Mouse (Mus musculus) cerebellum, adult 2 months (tissue): ENCODE results near the gene Akap10. TPM values are rescaled to one million over a fixed set of nuclear protein-coding genes. Genes with fewer than 3 reads are reported as not detected.
A peak's percentile ranks its signal among the peaks of the same experiment; 100 is the strongest.

Experiments used
- DNase-seq, 2 experiments: peaks; one replicate each; pipeline ENCODE4 v3.0.0; 2021
- H3K27ac ChIP-seq: fragments of 200-500 bp; 2 replicates; pipeline ENCODE4 v1.5.1; 2012; ENCODE audit warnings: low read length, control low read depth, inconsistent platforms; ENCODE audit not compliant: insufficient read depth
- H3K27me3 ChIP-seq: fragments of 200-500 bp; 2 replicates; pipeline ENCODE4 v1.6.1; 2012; ENCODE audit warnings: inconsistent platforms, mild to moderate bottlenecking, low read length, moderate library complexity; ENCODE audit not compliant: control insufficient read depth, insufficient read depth
- H3K4me1 ChIP-seq: fragments of 200-500 bp; 2 replicates; pipeline ENCODE4 v1.6.1; 2011; ENCODE audit warnings: low read length; ENCODE audit not compliant: control insufficient read depth, insufficient read depth
- H3K4me3 ChIP-seq: fragments of 200-500 bp; replicated peaks from 2 replicates; pipeline ENCODE3; 2011; ENCODE audit warnings: mild to moderate bottlenecking, low read depth, low read length, control low read depth; ENCODE audit not compliant: insufficient read depth
- CTCF ChIP-seq: fragments of 200-500 bp; IDR thresholded peaks from 2 replicates; pipeline ENCODE4 v1.5.1; 2011; ENCODE audit warnings: low read depth, mild to moderate bottlenecking, control low read depth, low read length, moderate library complexity, borderline replicate concordance; ENCODE audit not compliant: insufficient read depth
- POLR2A ChIP-seq: fragments of 200-500 bp; IDR thresholded peaks from 2 replicates; pipeline ENCODE4 v1.6.1; 2011; ENCODE audit warnings: low read length, control low read depth, borderline replicate concordance; ENCODE audit not compliant: insufficient read depth
- WGBS: fragments of 180-500 bp; shearing (Covaris S2); methylation state at CpG from one replicate; pipeline ENCODE4 v1.1.7; 2018; 5-methylcytosine and 5-hydroxymethylcytosine counted together
- polyA plus RNA-seq: library from polyadenylated mRNA; depleted of rRNA; stranded (reverse); fragments of >200 nt; gene quantifications from 2 replicates; pipeline ENCODE4 v1.2.3, GENCODE M21; 2012

The Akap10 gene
- polyA plus RNA-seq, 1 experiment = 17.1 TPM

- Histone ChIP-seq H3K4me1 (no peaks in the 10 kb centered on the region), H3K27ac (no peak overlapping the region), H3K4me3 (no peak overlapping the region), H3K27me3 (no peaks in the 10 kb centered on the region)
- 15% methylated on average over 10 of the region's 10 CpGs for WGBS
- no peak for TF ChIP-seq POLR2A
- peak; percentile 94 for TF ChIP-seq CTCF
- DNase-seq = peak; percentile 84 to 92
Measured at GRCm38 (mm10) chr11:61950632-61951031, 20.6 kb upstream of the Akap10 start.

GRCm38 (mm10) chr11:61949315-61949714, 19.3 kb upstream of the Akap10 start:
- Histone ChIP-seq H3K27ac (no peak overlapping the region), H3K4me1 (no peaks in the 10 kb centered on the region), H3K27me3 (no peaks in the 10 kb centered on the region), H3K4me3 (no peak overlapping the region)
- peak; percentile 65 to 75 for DNase-seq
- WGBS = under 1% methylated on average over 3 of the region's 3 CpGs
- TF ChIP-seq POLR2A (no peak), CTCF (peak; percentile 56; the same call in 1 of the 2 replicates)

DNA sequence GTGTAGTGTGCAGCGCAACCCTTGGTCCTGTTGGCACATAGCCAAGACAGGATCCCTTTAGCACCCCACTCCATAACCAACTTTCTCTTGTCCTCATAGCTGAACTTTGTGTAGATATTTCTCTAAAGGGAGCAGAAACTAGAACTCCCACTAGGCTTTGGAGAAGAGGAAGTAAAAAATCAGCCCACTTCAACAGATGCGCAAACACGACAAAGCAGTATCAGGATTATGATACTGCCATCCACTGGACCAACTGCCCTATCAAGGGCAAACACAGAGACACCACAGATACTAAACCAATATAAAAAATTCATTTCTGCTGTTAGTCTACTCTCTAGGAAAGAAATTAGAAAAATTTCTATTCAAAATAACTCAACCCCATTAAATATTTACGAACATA, 16.6 kb upstream of the Akap10 start:
- no peaks in the 10 kb centered on the region for H3K4me1 ChIP-seq

DNA sequence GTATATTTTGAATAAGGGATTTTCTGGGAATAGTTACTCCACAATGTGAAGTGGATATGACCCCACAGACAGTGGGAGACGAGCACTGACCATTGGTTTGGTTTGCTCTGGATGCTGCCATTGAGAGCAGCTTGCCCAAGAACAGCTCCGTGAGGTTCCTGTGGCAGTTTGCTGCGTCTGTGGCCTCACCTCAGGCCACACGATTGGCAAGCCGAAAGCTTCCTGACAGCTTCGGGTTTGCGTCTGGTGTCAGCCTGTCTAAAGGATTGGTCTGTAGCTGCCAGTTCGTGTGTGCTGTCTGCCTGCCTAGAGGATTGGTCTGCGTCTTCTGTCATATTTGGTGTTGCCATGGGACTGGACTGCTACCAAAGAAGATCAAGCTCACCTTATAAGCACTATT, 14.4 kb upstream of the Akap10 start:
- Histone ChIP-seq H3K27ac (no peak overlapping the region), H3K4me1 (no peaks in the 10 kb centered on the region), H3K4me3 (no peak overlapping the region), H3K27me3 (no peaks in the 10 kb centered on the region)
- TF ChIP-seq CTCF (no peak), POLR2A (no peak)
- no peak for DNase-seq
- 69% methylated on average over 9 of the region's 9 CpGs for WGBS

More for the DNA sequence above, 16.6 kb upstream of the Akap10 start:
- Histone ChIP-seq H3K27ac (no peak overlapping the region), H3K4me3 (no peak overlapping the region), H3K27me3 (no peaks in the 10 kb centered on the region)
- 92% methylated on average over 4 of the region's 4 CpGs for WGBS
- TF ChIP-seq POLR2A (no peak), CTCF (no peak)
- no peak for DNase-seq

GRCm38 (mm10) chr11:61942903-61943302, 12.9 kb upstream of the Akap10 start:
- TF ChIP-seq CTCF = no peak
- TF ChIP-seq POLR2A = no peak
- H3K4me3 ChIP-seq = no peak overlapping the region
- WGBS = 93% methylated on average over 2 of the region's 2 CpGs

GRCm38 (mm10) chr11:61937761-61938160, 7.7 kb upstream of the Akap10 start:
- TF ChIP-seq POLR2A = no peak
- TF ChIP-seq CTCF = no peak
- H3K4me1 ChIP-seq = no peaks in the 10 kb centered on the region
- 98% methylated on average over 1 of the region's 1 CpGs for WGBS
- no peaks in the 10 kb centered on the region for H3K27me3 ChIP-seq
- DNase-seq = no peak
- no peak overlapping the region for H3K27ac ChIP-seq
- no peak overlapping the region for H3K4me3 ChIP-seq

More at GRCm38 (mm10) chr11:61942903-61943302, 12.9 kb upstream of the Akap10 start:
- Histone ChIP-seq H3K27me3 (no peaks in the 10 kb centered on the region), H3K27ac (no peak overlapping the region), H3K4me1 (no peaks in the 10 kb centered on the region)
- no peak for DNase-seq

DNA sequence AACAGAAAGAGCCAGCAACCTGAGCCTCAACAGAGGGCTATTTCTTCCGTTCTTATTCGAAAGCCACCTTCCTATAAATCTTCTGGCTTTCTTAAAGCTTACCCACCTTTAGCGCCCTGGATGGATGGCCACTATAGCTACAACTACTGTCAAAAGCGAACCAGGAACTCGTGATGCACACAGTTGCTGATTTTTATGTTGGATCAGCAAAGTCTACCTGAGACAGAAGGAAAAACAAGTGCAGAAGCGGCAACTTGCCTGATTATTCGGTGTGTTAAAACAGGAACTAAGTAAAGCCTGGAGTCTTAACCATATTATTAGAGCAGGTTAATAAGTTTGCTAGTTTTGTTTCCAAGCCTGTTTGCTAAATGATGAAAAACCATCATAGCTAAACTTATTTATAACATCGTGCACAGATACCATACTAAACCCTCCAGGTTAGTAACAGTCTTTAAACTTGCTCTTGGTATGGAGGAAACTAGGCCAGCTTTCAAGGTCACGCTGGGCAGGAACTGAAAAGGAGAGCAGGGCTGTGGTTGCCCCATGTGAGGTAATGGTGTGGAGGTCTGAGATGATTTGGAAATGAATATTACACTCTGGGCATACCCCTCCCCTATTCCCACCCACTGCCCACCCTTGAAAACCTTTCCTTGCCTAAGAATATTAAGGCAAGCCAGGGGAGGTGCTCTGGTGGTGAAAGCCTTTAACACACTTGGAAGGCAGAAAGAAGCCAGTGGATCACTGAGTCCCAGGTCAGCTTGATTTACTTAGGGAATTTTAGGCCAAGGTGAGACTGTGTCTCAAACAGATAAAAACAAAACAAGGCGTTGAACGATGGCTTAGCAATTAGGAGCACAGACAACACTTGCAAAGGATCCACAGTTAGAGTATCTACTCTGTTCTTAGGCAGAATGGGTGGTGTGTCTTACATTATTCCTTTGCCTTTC, 861 bp upstream of the Akap10 start:
- peak; percentile 23 to 29 for DNase-seq
- TF ChIP-seq CTCF (no peak), POLR2A (no peak)
- Histone ChIP-seq H3K27ac (peak overlapping the region; percentile 95), H3K4me3 (peak overlapping the region; percentile 93), H3K27me3 (no peaks in the 10 kb centered on the region), H3K4me1 (peaks cover 3% of the 10 kb centered on the region; the same call in 1 of the 2 replicates)
- 17% methylated on average over 11 of the region's 11 CpGs for WGBS
